Mouse (Mus musculus): ENCODE measurements around the gene Pkn1. TPM values are rescaled to one million over a fixed set of nuclear protein-coding genes. Genes with fewer than 3 reads are reported as not detected.

The Pkn1 gene
- polyA plus RNA-seq, 1 experiment from 2014 or later = 19.9 TPM

DNA sequence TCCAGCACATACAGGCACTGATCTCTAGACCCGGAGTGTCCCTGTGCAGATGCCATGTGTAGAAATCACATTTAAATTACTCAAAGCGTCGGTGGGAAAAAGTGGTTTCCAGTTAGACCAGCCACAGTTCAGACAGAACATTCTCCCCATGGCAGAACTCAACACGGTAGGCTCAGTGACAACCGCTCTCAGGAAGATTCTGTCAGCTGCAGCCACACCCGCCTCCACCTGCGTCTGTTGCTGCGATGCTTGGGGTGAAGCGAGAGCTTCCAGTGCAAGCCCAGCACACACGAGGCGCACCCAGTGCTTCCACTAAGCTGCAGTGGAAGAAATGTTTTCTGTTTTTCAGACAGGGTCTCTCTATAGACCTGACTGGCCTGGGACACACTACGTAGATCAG, 19.1 kb downstream of the Pkn1 start:
- Histone ChIP-seq H3K9ac (ENCODE audit: low read length) (no peak overlapping the region), H3K4me2 (ENCODE audit: low read depth, low read length) (no peak overlapping the region), H3K27me3 (ENCODE audit: control insufficient read depth, insufficient read depth, low read length) (no peaks in the 10 kb centered on the region), H3K4me1 (ENCODE audit: control insufficient read depth, insufficient read depth, low read length) (0 out of 2 replicates have a peak, but pooled peaks cover 7% of the 10 kb centered on the region), H3K9me3 (replicated peaks; ENCODE audit: control insufficient read depth, low read length) (no peaks in the 10 kb centered on the region), H3K4me3 (replicated peaks; ENCODE audit: low read length) (no peak overlapping the region), H3K27ac (ENCODE audit: low read length) (no peak overlapping the region), H3K36me3 (ENCODE audit: control insufficient read depth, insufficient read depth, low read length) (peaks cover 33% of the 10 kb centered on the region)
- no peak for ATAC-seq (ENCODE audit: insufficient read depth, low FRiP score)
- WGBS = 91% methylated on average over 12 of the region's 12 CpGs

- no peak for ATAC-seq (ENCODE audit: insufficient read depth, low FRiP score)
- no peak overlapping the region for H3K9ac ChIP-seq (ENCODE audit: low read length)
These were observed 24.5 kb downstream of the Pkn1 start for GRCm38 (mm10) chr8:83674497-83674896.

DNA sequence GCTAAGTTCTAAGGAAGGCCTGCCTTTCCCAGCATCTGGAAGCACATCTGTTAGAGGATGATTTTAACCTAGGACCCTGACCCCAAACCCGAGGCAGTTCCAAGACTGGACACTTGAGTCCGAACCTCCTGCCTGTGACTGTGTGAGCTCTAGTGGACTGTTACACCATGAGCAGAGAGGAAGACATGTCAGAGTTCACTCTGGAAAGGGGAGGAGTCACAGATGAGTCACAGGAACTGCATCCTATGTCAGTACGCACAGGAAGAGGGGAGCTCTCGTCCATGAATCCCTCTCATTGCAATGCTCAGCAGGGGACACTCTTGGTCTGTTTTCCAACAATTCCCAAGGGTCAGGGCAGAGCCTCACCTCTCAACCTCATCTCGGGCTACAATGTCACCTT, 26.0 kb downstream of the Pkn1 start:
- H3K4me1 ChIP-seq (ENCODE audit: control insufficient read depth, insufficient read depth, low read length) = peaks cover 10% of the 10 kb centered on the region
- peaks cover 7% of the 10 kb centered on the region; the same call in 1 of the 2 replicates for H3K36me3 ChIP-seq (ENCODE audit: control insufficient read depth, insufficient read depth, low read length)
- H3K4me2 ChIP-seq (ENCODE audit: low read depth, low read length) = no peak overlapping the region
- no peak for ATAC-seq (ENCODE audit: insufficient read depth, low FRiP score)
- WGBS = 63% methylated on average over 5 of the region's 5 CpGs
- H3K9me3 ChIP-seq (replicated peaks; ENCODE audit: control insufficient read depth, low read length) = no peaks in the 10 kb centered on the region
- H3K27ac ChIP-seq (ENCODE audit: low read length) = no peak overlapping the region
- no peaks in the 10 kb centered on the region for H3K27me3 ChIP-seq (ENCODE audit: control insufficient read depth, insufficient read depth, low read length)
- H3K4me3 ChIP-seq (replicated peaks; ENCODE audit: low read length) = no peak overlapping the region
- H3K9ac ChIP-seq (ENCODE audit: low read length) = no peak overlapping the region

More at GRCm38 (mm10) chr8:83674497-83674896, 24.5 kb downstream of the Pkn1 start:
- 87% methylated on average over 5 of the region's 5 CpGs for WGBS
- Histone ChIP-seq H3K27me3 (ENCODE audit: control insufficient read depth, insufficient read depth, low read length) (no peaks in the 10 kb centered on the region), H3K36me3 (ENCODE audit: control insufficient read depth, insufficient read depth, low read length) (peaks cover 14% of the 10 kb centered on the region), H3K4me1 (ENCODE audit: control insufficient read depth, insufficient read depth, low read length) (no peaks in the 10 kb centered on the region), H3K4me3 (replicated peaks; ENCODE audit: low read length) (no peak overlapping the region), H3K4me2 (ENCODE audit: low read depth, low read length) (no peak overlapping the region), H3K9me3 (replicated peaks; ENCODE audit: control insufficient read depth, low read length) (no peaks in the 10 kb centered on the region), H3K27ac (ENCODE audit: low read length) (no peak overlapping the region)

- H3K9me3 ChIP-seq (replicated peaks; ENCODE audit: control insufficient read depth, low read length) = no peaks in the 10 kb centered on the region
- H3K4me2 ChIP-seq (ENCODE audit: low read depth, low read length) = peak overlapping the region; percentile 61; the same call in 1 of the 2 replicates
- 75% methylated on average over 16 of the region's 16 CpGs for WGBS
- no peak for ATAC-seq (ENCODE audit: insufficient read depth, low FRiP score)
- H3K27me3 ChIP-seq (ENCODE audit: control insufficient read depth, insufficient read depth, low read length) = no peaks in the 10 kb centered on the region
- peaks cover 8% of the 10 kb centered on the region; the same call in 1 of the 2 replicates for H3K36me3 ChIP-seq (ENCODE audit: control insufficient read depth, insufficient read depth, low read length)
- no peak overlapping the region for H3K4me3 ChIP-seq (replicated peaks; ENCODE audit: low read length)
- peaks cover 47% of the 10 kb centered on the region for H3K4me1 ChIP-seq (ENCODE audit: control insufficient read depth, insufficient read depth, low read length)
- no peak overlapping the region for H3K27ac ChIP-seq (ENCODE audit: low read length)
- no peak overlapping the region; the same call in 1 of the 2 replicates for H3K9ac ChIP-seq (ENCODE audit: low read length)
These were observed 30.0 kb downstream of the Pkn1 start for GRCm38 (mm10) chr8:83669013-83669412.

DNA sequence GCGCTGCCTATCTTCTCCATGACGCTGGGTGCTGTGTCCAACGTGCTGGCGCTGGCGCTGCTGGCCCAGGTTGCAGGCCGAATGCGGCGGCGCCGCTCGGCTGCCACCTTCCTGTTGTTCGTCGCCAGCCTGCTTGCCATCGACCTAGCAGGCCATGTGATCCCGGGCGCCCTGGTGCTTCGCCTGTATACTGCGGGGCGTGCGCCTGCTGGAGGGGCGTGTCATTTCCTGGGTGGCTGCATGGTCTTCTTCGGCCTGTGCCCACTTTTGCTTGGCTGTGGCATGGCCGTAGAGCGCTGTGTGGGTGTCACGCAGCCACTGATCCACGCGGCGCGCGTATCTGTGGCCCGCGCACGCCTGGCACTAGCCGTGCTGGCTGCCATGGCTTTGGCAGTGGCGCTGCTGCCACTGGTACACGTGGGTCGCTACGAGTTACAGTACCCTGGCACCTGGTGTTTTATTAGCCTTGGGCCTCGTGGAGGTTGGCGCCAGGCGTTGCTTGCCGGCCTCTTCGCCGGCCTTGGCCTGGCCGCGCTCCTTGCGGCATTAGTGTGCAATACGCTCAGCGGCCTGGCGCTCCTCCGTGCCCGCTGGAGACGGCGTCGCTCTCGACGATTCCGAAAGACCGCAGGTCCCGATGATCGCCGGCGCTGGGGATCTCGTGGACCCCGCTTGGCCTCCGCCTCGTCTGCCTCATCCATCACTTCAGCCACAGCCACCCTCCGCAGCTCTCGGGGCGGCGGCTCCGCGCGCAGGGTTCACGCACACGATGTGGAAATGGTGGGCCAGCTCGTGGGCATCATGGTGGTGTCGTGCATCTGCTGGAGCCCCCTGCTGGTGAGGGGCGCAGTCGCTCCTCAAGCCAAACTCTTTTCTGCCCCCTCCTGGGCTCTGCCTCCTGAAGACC, 30.7 kb downstream of the Pkn1 start:
- Histone ChIP-seq H3K4me2 (ENCODE audit: low read depth, low read length) (peak overlapping the region; percentile 61), H3K36me3 (ENCODE audit: control insufficient read depth, insufficient read depth, low read length) (peaks cover 15% of the 10 kb centered on the region; the same call in 1 of the 2 replicates), H3K27ac (ENCODE audit: low read length) (peak overlapping the region; percentile 34; the same call in 1 of the 2 replicates), H3K4me1 (ENCODE audit: control insufficient read depth, insufficient read depth, low read length) (peaks cover 48% of the 10 kb centered on the region), H3K27me3 (ENCODE audit: control insufficient read depth, insufficient read depth, low read length) (no peaks in the 10 kb centered on the region), H3K4me3 (replicated peaks; ENCODE audit: low read length) (peak overlapping the region; percentile 41), H3K9me3 (replicated peaks; ENCODE audit: control insufficient read depth, low read length) (no peaks in the 10 kb centered on the region), H3K9ac (ENCODE audit: low read length) (peak overlapping the region; percentile 67)
- no peak for ATAC-seq (ENCODE audit: insufficient read depth, low FRiP score)
- WGBS = 23% methylated on average over 80 of the region's 80 CpGs

- no peak for ATAC-seq (ENCODE audit: insufficient read depth, low FRiP score)
- Histone ChIP-seq H3K27ac (ENCODE audit: low read length) (no peak overlapping the region), H3K27me3 (ENCODE audit: control insufficient read depth, insufficient read depth, low read length) (no peaks in the 10 kb centered on the region), H3K4me1 (ENCODE audit: control insufficient read depth, insufficient read depth, low read length) (peaks cover 55% of the 10 kb centered on the region), H3K4me3 (replicated peaks; ENCODE audit: low read length) (peak overlapping the region; percentile 20), H3K4me2 (ENCODE audit: low read depth, low read length) (peak overlapping the region; percentile 61), H3K36me3 (ENCODE audit: control insufficient read depth, insufficient read depth, low read length) (peaks cover 15% of the 10 kb centered on the region; the same call in 1 of the 2 replicates), H3K9ac (ENCODE audit: low read length) (peak overlapping the region; percentile 67; the same call in 1 of the 2 replicates), H3K9me3 (replicated peaks; ENCODE audit: control insufficient read depth, low read length) (no peaks in the 10 kb centered on the region)
- 76% methylated on average over 10 of the region's 10 CpGs for WGBS
These were observed 31.5 kb downstream of the Pkn1 start for GRCm38 (mm10) chr8:83667526-83667925.

GRCm38 (mm10) chr8:83666866-83667234, 32.1 kb downstream of the Pkn1 start:
- Histone ChIP-seq H3K9me3 (replicated peaks; ENCODE audit: control insufficient read depth, low read length) (no peaks in the 10 kb centered on the region), H3K4me3 (replicated peaks; ENCODE audit: low read length) (peak overlapping the region; percentile 20), H3K27ac (ENCODE audit: low read length) (peak overlapping the region; percentile 91), H3K4me2 (ENCODE audit: low read depth, low read length) (peak overlapping the region; percentile 61), H3K36me3 (ENCODE audit: control insufficient read depth, insufficient read depth, low read length) (peaks cover 15% of the 10 kb centered on the region; the same call in 1 of the 2 replicates), H3K27me3 (ENCODE audit: control insufficient read depth, insufficient read depth, low read length) (no peaks in the 10 kb centered on the region), H3K9ac (ENCODE audit: low read length) (peak overlapping the region; percentile 52), H3K4me1 (ENCODE audit: control insufficient read depth, insufficient read depth, low read length) (peaks cover 60% of the 10 kb centered on the region)
- 84% methylated on average over 3 of the region's 3 CpGs for WGBS
- no peak for ATAC-seq (ENCODE audit: insufficient read depth, low FRiP score)

- H3K27me3 ChIP-seq (ENCODE audit: control insufficient read depth, insufficient read depth, low read length) = no peaks in the 10 kb centered on the region
- H3K9ac ChIP-seq (ENCODE audit: low read length) = peak within 1 kb of the TSS; percentile 52
- 13% methylated on average over 14 of the region's 14 CpGs for WGBS
- H3K9me3 ChIP-seq (replicated peaks; ENCODE audit: control insufficient read depth, low read length) = no peaks in the 10 kb centered on the region
- peak within 1 kb of the TSS; percentile 61 for H3K4me2 ChIP-seq (ENCODE audit: low read depth, low read length)
- H3K27ac ChIP-seq (ENCODE audit: low read length) = peak within 1 kb of the TSS; percentile 91
- peaks cover 15% of the 10 kb centered on the region; the same call in 1 of the 2 replicates for H3K36me3 ChIP-seq (ENCODE audit: control insufficient read depth, insufficient read depth, low read length)
- peak within 1 kb of the TSS; percentile 20 for H3K4me3 ChIP-seq (replicated peaks; ENCODE audit: low read length)
- H3K4me1 ChIP-seq (ENCODE audit: control insufficient read depth, insufficient read depth, low read length) = peaks cover 66% of the 10 kb centered on the region
- peak; percentile 61 for ATAC-seq (ENCODE audit: insufficient read depth, low FRiP score)
These were observed 32.8 kb downstream of the Pkn1 start, which contains the start of gene Ptger1 for GRCm38 (mm10) chr8:83665969-83666865. Ptger1 (plus strand) TSS chr8:83666678.
